Mouse (Mus musculus) bone marrow macrophage, adult 2 months (primary cell): ENCODE measurements around the gene Samd4b. TPM values are rescaled to one million over a fixed set of nuclear protein-coding genes. Genes with fewer than 3 reads are reported as not detected.

Experiments
- H3K27ac ChIP-seq: 2 replicates; pipeline ENCODE4 v1.5.1; 2012; ENCODE audit warnings: low read depth, low read length; ENCODE audit not compliant: insufficient read depth
- H3K4me1 ChIP-seq: 2 replicates; pipeline ENCODE4 v1.6.1; 2012; ENCODE audit warnings: low read length; ENCODE audit not compliant: control insufficient read depth, insufficient read depth
- H3K4me3 ChIP-seq: 2 replicates; pipeline ENCODE4 v1.5.1; 2012; ENCODE audit warnings: mild to moderate bottlenecking, low read length, moderate library complexity; ENCODE audit not compliant: insufficient read depth
- CTCF ChIP-seq: IDR thresholded peaks from 2 replicates; pipeline ENCODE4 v1.5.1; 2012; ENCODE audit warnings: low read depth, mild to moderate bottlenecking, low read length, moderate library complexity
- POLR2A ChIP-seq: IDR thresholded peaks from 2 replicates; pipeline ENCODE4 v1.6.1; 2012; ENCODE audit warnings: mild to moderate bottlenecking, low read depth, low read length, borderline replicate concordance
- polyA plus RNA-seq: library from polyadenylated mRNA; stranded (reverse); fragments of >200 nt; gene quantifications from 2 replicates; pipeline ENCODE4 v1.2.4, GENCODE M21; 2012; ENCODE audit not compliant: missing spikeins, insufficient read depth, insufficient read length

The Samd4b gene
- polyA plus RNA-seq, 1 experiment = 47.4 TPM

DNA sequence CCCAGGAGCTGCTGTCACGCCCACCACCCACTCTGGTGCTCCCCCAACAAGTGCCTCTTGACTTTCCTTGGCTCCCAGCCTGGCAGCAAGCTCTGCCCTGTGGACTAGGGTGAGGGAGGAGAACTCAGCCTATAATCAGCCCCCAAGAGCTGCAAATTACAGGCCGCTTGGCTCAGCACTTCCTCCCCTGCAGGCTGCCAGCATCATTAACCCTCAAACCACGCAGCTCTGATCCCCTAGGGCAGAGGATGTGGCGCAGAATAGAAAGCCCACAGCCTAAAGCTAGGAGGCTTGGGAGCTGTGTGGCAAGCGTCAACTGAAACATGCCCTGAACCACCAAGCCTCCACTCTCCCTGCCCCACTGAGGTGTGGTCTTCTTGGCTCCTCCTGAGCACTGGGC, 32.5 kb downstream of the Samd4b start:
- no peak for TF ChIP-seq CTCF
- no peak for TF ChIP-seq POLR2A
- Histone ChIP-seq H3K4me3 (no peak overlapping the region), H3K4me1 (no peaks in the 10 kb centered on the region), H3K27ac (no peak overlapping the region)

GRCm38 (mm10) chr7:28562951-28563350, 35.0 kb downstream of the Samd4b start:
- TF ChIP-seq CTCF (no peak), POLR2A (no peak)
- no peak overlapping the region for H3K27ac ChIP-seq
- H3K4me1 ChIP-seq = no peaks in the 10 kb centered on the region
- H3K4me3 ChIP-seq = no peak overlapping the region

DNA sequence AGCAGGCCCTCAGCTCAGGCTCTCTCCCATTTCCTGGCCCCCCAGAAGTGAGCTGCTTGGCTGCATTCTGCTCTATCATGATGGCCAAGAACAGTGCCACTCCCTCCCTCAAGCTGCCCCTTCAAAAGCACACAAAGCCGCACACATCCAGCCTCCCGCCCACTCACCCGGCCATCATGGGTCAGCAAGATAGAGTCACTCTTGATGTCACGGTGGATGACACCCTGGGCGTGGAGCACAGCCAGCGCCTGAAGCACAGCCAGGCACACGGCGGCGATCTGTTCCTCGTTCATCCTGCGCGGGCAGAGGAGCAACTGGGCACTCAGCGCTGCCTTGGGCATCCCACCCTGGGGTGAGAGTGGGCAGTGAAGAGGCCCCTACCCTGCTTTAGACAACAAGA, 35.6 kb downstream of the Samd4b start:
- Histone ChIP-seq H3K27ac (no peak overlapping the region), H3K4me1 (no peaks in the 10 kb centered on the region), H3K4me3 (no peak overlapping the region)
- TF ChIP-seq POLR2A = no peak
- no peak for TF ChIP-seq CTCF

DNA sequence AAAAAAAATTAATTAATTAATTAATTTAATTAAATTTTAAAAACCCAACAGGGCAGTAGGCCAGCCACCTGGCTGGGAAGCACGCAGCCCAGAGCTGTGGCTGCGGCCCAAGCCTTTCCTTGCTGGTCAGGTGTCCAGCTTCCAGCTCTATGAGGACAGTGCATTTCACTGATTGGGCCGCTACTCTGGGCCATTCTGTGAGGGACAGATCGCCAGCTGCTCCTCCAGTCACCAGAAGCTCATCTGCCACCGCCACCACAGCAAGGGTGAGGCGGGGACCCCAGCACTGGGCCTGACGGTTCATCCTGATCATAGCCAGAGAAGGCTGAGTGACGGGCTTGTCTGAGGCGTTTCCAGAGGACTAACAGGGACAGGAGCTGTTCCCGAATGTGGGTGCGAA, 36.0 kb downstream of the Samd4b start:
- Histone ChIP-seq H3K4me3 (no peak overlapping the region), H3K27ac (no peak overlapping the region), H3K4me1 (no peaks in the 10 kb centered on the region)
- no peak for TF ChIP-seq POLR2A
- TF ChIP-seq CTCF = no peak

DNA sequence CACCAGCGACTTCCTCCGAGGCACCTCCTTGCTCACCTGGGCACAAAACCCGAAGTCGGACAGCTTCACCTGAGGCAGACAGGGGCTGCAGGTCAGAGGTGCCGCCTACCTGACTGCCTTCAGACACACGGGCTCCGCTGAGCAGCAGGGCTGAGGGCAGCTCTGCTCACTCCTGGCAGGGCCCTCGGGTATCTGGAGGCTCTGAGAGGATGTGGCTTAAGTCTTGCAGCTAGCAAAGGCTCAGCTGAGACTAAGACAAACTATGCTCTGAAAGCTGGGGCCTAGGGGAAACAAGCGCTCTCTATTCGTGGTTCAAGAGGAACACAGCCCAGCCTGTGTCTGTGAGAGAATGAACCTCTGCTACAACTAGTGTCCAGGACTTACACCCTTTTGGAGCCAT, 37.1 kb downstream of the Samd4b start:
- Histone ChIP-seq H3K27ac (no peak overlapping the region), H3K4me3 (no peak overlapping the region), H3K4me1 (no peaks in the 10 kb centered on the region)
- no peak for TF ChIP-seq CTCF
- no peak for TF ChIP-seq POLR2A

DNA sequence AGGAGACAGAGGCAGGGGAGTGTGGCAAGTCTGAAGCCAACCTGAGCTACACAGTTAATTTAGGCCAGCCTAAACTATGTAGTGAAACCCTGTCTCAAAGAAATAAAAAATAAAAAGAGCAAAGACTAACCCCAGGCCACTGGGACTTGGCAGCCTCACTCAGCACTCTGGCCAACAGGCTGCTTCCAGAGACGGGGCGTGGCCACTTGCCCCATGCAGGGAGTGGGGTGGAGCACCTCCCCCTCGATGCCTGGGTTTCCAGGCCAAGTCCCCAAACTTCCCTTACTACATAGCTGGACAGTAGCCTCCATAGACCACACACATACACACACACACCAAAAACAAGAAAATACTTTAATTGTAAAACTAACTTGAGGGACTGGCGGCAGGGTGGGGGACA, 39.5 kb downstream of the Samd4b start:
- H3K27ac ChIP-seq = no peak overlapping the region
- TF ChIP-seq CTCF (no peak), POLR2A (no peak)
- H3K4me3 ChIP-seq = no peak overlapping the region
- H3K4me1 ChIP-seq = no peaks in the 10 kb centered on the region

GRCm38 (mm10) chr7:28557708-28558107, 40.2 kb downstream of the Samd4b start:
- H3K4me3 ChIP-seq = no peak overlapping the region
- TF ChIP-seq POLR2A (no peak), CTCF (no peak)
- no peaks in the 10 kb centered on the region for H3K4me1 ChIP-seq
- H3K27ac ChIP-seq = no peak overlapping the region

DNA sequence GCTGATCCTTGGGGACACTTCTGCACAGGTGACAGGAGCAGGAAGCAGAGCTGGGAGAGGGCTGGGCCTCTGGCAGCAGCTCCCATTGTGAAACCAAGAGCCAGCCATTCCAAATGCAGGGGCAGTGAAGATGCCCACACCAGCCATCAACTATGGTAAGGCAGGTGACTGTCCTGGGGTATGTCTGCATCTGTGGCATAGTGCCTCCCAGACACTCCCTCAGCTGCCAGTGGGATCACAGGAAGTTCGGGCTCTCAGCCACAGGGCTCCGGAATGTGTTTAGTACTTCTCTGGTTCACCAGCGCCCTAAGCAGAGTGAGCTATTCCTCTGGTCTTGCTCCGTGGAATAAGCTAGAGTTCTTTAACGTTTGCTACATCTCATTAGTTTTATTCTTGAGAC, 40.9 kb downstream of the Samd4b start:
- TF ChIP-seq POLR2A (no peak), CTCF (no peak)
- Histone ChIP-seq H3K27ac (no peak overlapping the region), H3K4me1 (no peaks in the 10 kb centered on the region), H3K4me3 (no peak overlapping the region)

- TF ChIP-seq CTCF (no peak), POLR2A (no peak)
- Histone ChIP-seq H3K4me3 (no peak overlapping the region), H3K27ac (no peak overlapping the region), H3K4me1 (no peaks in the 10 kb centered on the region)
Measured at GRCm38 (mm10) chr7:28555939-28556535, 41.9 kb downstream of the Samd4b start.

DNA sequence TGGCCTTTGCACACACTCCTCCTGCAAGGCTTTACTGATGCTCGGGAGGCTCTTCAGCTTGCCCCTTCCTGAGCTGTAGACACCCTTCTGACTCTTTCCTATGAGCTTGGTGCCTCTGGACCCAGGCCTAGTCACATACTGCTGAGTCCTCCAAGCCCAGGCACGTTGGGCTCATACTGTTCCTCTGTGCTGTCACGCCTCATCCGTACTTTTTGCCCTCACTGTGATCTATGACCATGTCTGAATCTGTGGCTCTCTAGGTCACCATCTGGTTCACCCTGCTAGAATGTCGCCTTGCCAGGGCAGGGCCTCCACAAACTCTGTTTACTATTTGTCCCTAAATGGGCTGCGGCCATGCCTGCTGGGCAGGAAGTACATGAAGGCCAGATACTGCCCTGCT, 44.9 kb downstream of the Samd4b start:
- Histone ChIP-seq H3K4me1 (peaks cover under 1% of the 10 kb centered on the region; the same call in 1 of the 2 replicates), H3K4me3 (no peak overlapping the region), H3K27ac (no peak overlapping the region)
- TF ChIP-seq POLR2A = no peak
- no peak for TF ChIP-seq CTCF

- TF ChIP-seq POLR2A = no peak
- TF ChIP-seq CTCF = no peak
- Histone ChIP-seq H3K4me1 (peaks cover 8% of the 10 kb centered on the region), H3K27ac (no peak overlapping the region), H3K4me3 (no peak overlapping the region)
Measured at GRCm38 (mm10) chr7:28547628-28548027, 50.3 kb downstream of the Samd4b start.
